In genomic region chr4:32677471-32677870, GRCm38 (mm10) we compare ENCODE assay signal across 21 mouse cellular contexts. TPM values are rescaled to one million over a fixed set of nuclear protein-coding genes. Genes with fewer than 3 reads are reported as not detected.
DNase-seq lines count a peak whose midpoint lies in the region; ATAC-seq lines count a peak whose summit lies in the region.
"Had no signal": no experiment of that assay in that cellular context is flagged by ENCODE, and none has a peak within 500 bp of the region (broad histone marks: within the 10 kb centered on the region; RNA-seq: fewer than 3 reads in every experiment).

No protein-coding gene starts in this region.

- 0 out of 2 replicates have a peak, but pooled peaks have one; percentile 18 for ATAC-seq in common myeloid progenitor, adult 5-6 weeks (replicated peaks; ENCODE audit: low read depth, poor library complexity, severe bottlenecking)
- peak; percentile 70 for ATAC-seq in granulocyte monocyte progenitor cell, adult 5-6 weeks (replicated peaks; ENCODE audit: poor library complexity, severe bottlenecking)
- peak; percentile 83 for ATAC-seq in megakaryocyte, adult 5-6 weeks (ENCODE audit: poor library complexity, severe bottlenecking)
- ATAC-seq: activated CD4-positive, CD25-positive, alpha-beta regulatory T cell, adult 4 months; CD4-positive, CD25-positive, alpha-beta regulatory T cell, adult 4 months; Patski had no signal

- peak; percentile 48 for DNase-seq in A20 (ENCODE audit: low read depth, low spot score)
- no peak for DNase-seq in urinary bladder, postnatal 10 days (ENCODE audit: low spot score)
- no peak for DNase-seq in lung, postnatal 36 days
- no peak for DNase-seq in layer of hippocampus, adult 18-20 months (ENCODE audit: low spot score in 2 of 2)
- DNase-seq in thymus, adult 18-20 months, result no peak
- DNase-seq: adrenal gland, adult 2 months; adrenal gland, adult 8-10 months; adrenal gland, postnatal 10 days; adrenal gland, postnatal 14 days; adrenal gland, postnatal 25 days; adrenal gland, postnatal 36 days; B cell, adult 2 months; cerebellum, adult 11 months; cerebellum, adult 11-12 months; cerebellum, adult 18-20 months had no signal

RNA-seq across cellular contexts. Expression of gene Mdn1, which starts 20.6 kb away (rescaled TPM):
- total RNA-seq in common myeloid progenitor, adult 5-6 weeks (2017), result 81.2 and 94.2 TPM in 2 replicates
- total RNA-seq in granulocyte monocyte progenitor cell, adult 5-6 weeks (2014; fragmentation: Nextera tagmentation), result 110 and 121 TPM in 2 replicates
- 62.4 and 65.1 TPM in 2 replicates for total RNA-seq in granulocyte monocyte progenitor cell, adult 5-6 weeks (2017)
- total RNA-seq in megakaryocyte, adult 5-6 weeks (2015), result 9.1 and 15.0 TPM in 2 replicates
- total RNA-seq in megakaryocyte, adult 5-6 weeks (2017), result 19.3 and 21.7 TPM in 2 replicates
- 10 to 100 TPM; 29.3 to 30.0 TPM for total RNA-seq in layer of hippocampus, adult 18-20 months (2021)

Comparison
In these comparisons a context has a peak if more than half of its experiments do, and no peak if none do; other contexts are left out.
1. ATAC-seq: peak in every context shown above with its lines; median percentile 83 in megakaryocyte, adult 5-6 weeks; 70 in granulocyte monocyte progenitor cell, adult 5-6 weeks; 18 in common myeloid progenitor, adult 5-6 weeks.